Mouse (Mus musculus): Measurements from ENCODE around the gene Tedc2.

Gene Tedc2

DNA sequence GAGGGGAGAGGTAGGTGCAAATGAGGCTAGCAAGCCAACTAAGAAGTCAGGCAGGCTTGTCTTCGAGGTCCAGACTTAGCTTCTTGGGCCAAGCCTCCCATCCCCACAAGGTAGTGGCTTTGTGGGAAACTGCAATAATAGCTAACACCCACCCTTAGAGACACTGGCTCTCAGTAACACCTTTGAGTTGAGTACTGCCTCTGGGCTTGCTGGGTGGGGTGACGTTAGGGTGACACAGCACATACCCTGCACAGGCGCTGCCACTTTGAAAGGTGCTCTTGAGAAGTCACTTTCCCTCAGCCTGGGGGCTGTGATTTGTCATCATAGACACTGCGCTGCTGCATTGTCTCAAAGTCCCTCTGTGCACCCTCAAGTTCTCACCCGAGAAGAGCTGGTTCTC is 26.9 kb downstream of the Tedc2 start:
- no peak for DNase-seq (ENCODE audit: low read depth, low spot score)

DNA sequence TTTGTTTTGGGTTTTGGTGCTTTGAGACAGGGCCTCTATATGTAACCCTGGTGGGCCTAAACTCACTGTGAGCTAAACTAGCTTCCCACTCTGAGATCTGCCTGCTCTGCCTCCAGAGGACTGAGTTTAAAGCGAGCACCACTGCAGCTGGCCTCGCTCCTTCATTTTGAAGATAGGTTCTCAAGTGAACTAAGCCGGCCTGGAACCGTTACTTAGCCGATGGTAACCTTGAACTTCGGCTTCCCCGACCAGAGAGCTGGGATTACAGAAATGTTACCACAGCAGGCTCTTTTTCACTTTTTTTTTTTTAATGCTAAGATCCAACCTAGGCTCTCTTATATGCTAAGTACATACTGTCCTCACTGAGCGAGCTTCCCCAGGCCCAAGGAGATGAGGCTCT is 27.4 kb downstream of the Tedc2 start:
- no peak for DNase-seq (ENCODE audit: low read depth, low spot score)

DNA sequence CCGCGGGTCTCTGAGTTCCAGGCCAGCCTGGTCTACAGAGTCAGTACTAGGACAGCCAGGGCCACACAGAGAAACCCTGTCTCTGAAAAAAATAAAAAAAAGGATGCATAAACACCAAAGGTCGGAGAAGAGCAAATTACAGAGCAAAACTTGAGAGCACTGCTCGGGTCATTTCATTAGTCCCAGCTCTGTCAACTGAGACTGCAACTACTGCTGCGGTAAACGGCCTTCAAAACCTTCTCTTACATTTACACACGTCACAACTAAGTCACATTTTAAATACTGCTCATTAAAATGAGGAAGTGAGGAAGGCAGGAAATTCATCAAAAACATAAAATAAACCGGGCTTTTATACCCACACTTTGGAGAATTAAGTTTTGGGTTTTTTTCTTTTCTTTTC is 27.8 kb downstream of the Tedc2 start:
- DNase-seq (ENCODE audit: low read depth, low spot score): no peak

DNA sequence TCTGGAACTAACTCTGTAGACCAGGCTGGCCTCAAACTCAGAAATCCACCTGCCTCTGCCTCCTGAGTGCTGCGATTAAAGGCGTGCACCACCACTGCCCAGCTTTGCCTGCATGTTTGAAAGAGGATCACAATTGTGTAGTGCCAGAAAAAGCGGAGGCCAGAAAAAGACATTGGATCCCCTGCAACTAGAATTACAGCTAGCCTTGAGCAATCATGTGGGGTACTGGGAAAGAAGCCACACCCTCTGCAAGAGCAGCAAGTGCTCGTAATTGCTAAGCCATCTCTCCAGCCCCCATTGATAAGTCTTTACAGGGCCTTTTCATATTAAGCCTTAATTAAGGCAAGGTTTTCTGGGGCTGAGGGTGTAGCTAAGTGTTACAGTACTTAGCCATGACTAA is 29.2 kb downstream of the Tedc2 start:
- no peak for DNase-seq (ENCODE audit: low read depth, low spot score)

DNA sequence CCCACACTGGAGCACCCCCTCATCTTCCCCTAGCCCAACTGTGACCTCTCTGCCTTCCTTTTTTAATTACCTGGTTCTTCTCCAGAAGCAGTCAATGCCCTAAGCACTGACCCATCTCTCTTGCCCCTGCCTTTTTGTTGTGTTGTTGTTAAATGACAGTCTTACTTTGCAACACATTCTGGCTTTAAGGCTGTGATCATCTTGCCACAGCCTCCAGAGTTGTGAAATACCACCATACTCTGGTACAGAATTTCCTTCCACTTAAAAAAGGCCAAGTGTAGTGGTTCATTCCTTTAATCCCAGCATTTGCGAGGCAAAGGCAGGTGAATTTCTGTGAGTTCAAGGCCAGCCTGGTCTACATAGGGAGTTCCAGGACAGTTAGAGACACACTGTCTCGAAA is 29.7 kb downstream of the Tedc2 start:
- no peak for DNase-seq (ENCODE audit: low read depth, low spot score)

DNA sequence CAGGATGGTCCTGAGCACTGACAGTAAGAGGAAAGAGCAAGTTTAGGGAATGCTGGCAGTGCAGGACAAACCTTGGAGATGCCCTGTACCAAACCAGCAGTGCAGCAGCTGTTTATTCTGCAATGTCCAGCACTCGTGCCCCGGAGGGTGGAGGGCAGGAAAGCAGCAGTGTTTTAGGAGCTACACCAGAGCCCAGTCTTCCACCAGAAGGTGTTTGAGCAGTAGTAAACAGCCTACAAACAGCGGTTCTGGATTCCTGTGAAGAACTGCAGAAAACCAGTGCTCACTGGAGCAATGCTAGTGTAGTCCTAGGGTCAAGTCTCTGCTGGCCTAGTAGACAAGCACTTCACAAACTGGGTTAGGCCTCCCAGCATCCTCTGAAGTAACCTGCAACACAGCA is 46.4 kb downstream of the Tedc2 start:
- no peak for DNase-seq (ENCODE audit: low read depth, low spot score)

DNA sequence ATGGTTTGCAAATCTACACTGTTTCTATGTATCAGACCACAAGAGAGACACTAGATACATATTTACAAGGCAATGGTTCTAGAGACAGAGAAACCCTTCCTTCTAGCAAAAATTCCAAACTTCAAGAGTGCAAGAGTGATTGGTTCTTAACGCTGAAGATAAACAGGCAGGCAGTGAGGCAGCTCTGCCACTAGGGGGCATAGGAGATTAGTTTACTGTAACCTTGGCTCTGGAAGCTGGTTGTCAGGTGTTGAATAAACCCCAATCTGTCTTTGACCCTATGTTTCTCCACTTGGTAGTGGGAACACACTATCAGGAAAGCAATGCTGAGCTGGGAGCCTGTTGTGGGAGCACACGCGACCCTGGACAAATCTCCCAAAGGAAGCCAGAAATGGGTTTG is 47.2 kb downstream of the Tedc2 start:
- DNase-seq (ENCODE audit: low read depth, low spot score): peak; percentile 80

DNA sequence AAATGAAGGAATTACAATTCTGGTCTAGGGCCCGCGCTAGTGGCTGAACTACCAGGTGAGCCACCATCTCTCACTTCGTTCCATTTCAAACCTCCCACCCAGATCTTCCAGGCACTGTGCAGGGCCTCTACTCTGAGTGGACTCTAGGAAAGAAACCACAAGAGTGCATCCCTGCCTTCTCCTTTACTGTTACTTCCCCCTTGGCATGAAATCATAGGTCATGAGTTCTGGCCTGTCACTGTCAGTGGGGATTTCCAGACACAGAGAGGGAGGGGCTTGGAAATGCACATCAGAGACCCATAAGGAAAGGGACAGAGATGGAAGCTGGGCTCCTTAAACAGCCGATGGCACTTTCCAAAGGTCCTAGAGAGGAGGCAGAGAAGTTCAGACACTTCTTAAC is 48.9 kb downstream of the Tedc2 start:
- DNase-seq (ENCODE audit: low read depth, low spot score): no peak

DNA sequence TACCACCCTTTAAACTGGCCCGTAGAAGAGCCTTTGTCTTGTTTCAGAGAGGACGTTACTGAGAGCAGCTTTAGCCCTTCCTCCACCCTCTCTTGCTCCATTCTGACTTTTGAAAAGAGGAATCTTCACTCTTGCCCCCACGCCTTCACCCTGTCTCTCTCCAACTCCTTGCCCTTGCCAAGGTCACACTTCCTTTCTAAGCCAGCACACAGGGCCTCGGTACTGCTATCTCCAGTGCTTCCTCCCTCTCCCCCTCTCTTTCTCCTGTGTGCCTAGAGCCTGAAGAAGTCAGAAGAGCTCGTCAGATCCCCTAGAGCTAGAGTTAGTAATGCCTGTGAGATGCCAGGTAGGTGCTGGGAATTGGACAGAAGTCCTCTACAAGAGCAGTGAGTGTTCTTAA is 49.9 kb downstream of the Tedc2 start:
- no peak for DNase-seq (ENCODE audit: low read depth, low spot score)

DNA sequence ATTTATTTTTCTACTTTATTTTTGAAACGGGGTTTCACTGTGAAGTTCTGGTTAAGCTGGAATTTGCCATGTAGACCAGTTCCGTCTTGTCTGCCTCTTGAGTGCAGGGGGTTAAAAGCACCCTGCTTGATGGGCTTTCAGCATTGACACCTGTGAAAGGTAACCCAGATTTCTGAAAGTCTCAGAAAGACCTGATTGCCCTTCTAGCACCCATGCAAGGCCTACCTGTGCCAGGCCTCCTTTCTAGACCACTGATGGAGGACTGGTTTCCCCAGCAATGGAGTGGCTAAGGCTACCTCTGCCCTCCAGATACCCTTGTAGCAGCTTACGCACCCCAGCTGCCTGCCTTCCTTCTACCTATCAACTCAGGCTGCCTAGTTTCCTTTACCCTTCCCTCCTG is 50.5 kb downstream of the Tedc2 start:
- no peak for DNase-seq (ENCODE audit: low read depth, low spot score)

DNA sequence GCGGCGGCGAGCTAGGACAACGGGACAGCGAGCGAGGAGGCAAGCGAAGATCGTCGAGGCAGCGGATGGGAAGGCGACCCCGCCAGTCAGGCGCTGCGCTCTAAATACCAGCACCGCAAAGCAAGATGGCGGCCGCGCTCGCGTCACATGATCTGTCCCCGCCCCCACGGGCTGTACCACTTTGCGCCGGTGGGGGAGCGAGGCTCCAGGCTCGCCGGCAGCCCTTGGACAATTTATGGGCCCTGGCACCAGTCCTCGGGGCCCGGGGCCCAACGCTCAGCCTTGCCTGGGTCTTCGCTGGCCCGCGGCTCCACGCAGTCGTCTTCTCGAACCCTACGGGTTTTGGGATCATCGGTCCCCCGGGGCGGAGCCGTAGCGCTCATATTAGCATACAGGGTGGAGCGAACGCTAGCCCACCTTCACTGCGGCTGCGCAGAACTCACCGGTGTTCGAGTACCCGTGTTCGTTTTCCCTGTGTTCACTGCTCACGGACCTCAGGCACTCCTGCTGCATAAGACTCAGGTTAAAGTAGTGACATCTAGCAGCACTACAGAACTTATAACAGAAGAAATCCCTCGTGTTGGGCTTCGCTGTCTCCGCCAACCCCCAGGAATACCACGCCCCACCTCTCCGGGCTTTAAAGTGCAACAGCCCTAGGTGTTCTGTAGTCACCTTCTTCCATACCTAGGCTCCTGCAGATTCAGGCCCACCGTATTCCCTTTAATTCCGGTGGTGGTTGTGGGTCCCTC is 51.2 kb downstream of the Tedc2 start, which contains the start of gene Atp6v0c:
Gene Atp6v0c, minus strand, starts transcription at position 386 of the 749 bp plus-strand sequence.
- DNase-seq (ENCODE audit: low read depth, low spot score): peak; percentile 95

DNA sequence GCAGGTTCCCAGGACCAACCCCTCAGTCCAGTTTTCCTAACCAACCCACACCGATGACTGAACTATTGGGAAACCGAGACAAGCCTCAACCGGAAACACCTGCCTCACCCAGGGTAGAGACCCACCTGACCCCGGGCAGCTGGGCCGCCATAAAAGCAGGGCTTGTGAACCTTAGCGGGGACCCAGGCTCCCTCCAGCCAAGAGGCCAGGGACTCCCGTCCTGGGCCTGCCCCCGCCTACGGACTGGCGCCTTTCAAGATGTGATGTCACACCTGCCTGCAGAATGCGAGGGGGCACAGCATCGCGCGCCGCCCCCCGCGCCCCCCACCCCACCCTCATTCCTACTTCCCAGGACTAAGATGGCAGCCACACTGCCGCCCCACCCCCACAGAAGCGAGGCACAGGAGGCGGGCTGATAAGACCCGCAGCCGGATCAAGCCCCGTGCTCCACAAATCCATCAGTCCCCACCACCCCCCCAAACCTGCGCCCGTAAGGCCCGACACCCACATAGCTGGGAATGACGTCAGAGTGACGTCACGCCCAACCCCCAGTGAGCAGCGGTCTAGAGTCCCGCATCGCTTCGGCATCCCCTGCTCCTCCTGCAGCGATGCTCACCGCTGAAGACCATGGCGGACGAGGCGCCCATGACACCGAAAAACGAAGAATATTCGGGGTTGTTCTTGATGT is 51.9 kb downstream of the Tedc2 start:
- peak; percentile 76 for DNase-seq (ENCODE audit: low read depth, low spot score)

DNA sequence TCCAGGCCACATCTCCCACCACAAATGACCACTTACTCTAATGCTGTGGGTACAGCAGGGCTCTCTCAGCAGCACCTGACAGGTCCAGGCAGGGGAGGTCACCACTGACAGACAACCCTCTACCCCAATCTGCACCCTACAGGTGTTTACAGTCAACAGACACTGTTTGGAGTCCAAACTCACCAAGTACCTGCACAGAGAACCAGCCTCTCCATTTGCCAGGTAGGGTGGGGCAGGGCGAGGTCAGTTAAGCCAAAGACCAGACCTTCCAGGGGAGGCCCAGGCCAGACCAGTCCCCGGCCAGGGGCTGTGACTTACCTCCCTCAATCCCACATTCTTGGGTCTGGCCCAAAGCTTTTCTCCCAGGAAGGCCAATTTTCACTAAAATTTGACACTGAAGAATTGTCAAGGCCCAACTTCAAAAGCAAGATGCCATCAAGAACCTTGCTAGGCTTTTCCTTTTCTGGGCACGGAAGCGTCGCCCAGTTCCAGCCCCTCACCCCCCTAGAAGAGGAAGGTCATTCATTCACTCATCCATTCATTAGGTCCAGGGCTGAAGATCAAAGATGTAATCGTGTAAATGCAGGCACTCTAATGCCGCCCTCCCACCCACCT is 52.7 kb downstream of the Tedc2 start:
- no peak for DNase-seq (ENCODE audit: low read depth, low spot score)

DNA sequence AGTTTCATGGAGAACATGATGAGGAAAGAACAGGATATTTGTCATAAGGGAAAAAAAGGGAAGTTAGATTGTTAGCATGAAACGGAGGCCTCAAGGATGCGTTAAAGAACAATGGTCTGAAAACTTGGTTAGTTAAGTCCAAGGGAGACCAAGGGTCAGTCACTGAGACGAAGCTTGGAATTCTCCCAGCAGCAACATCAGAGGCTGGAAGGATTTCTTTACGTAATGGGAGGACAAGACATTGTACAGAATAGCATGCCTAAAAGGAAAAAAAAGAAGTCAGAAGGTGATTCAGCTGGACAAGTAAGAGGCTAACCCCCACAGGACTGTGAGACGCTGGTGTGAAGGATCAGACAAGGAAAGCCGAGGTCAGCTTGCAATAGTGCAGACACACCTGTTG is 53.5 kb downstream of the Tedc2 start:
- no peak for DNase-seq (ENCODE audit: low read depth, low spot score)

All from forelimb bud, embryonic 11.5 days (tissue).